Mouse (Mus musculus) cortical plate, adult 2 months (tissue): ENCODE data around the gene Ppm1l.

Source experiments
- CTCF ChIP-seq: fragments of 200-500 bp; IDR thresholded peaks from 2 replicates; pipeline ENCODE4 v1.5.1; 2011; ENCODE audit warnings: mild to moderate bottlenecking, control low read depth, low read length; ENCODE audit not compliant: insufficient read depth; ENCODE audit errors: extremely low read depth
- POLR2A ChIP-seq: fragments of 200-500 bp; IDR thresholded peaks from 2 replicates; pipeline ENCODE4 v1.6.1; 2011; ENCODE audit warnings: mild to moderate bottlenecking, low read length, control low read depth; ENCODE audit not compliant: insufficient read depth; ENCODE audit errors: extremely low read depth

GRCm38 (mm10) chr3:69519188-69519587, 202.5 kb downstream of the Ppm1l start:
- no peak for TF ChIP-seq CTCF
- TF ChIP-seq POLR2A = no peak
